Mouse (Mus musculus): ENCODE data around the gene Pdcd6ip.

GRCm38 (mm10) chr9:113701441-113702160, 6.5 kb downstream of the Pdcd6ip start:
- TF ChIP-seq CTCF (IDR thresholded peaks at IDR 0.05; ENCODE audit: insufficient read depth, low read length) = no peak
- no peak for TF ChIP-seq POLR2A (IDR thresholded peaks at IDR 0.05; ENCODE audit: borderline replicate concordance, extremely low read depth, low read depth, low read length)
